Mouse (Mus musculus): ENCODE measurements around the gene Ttc39a. TPM values are rescaled to one million over a fixed set of nuclear protein-coding genes. Genes with fewer than 3 reads are reported as not detected.

The Ttc39a gene
- total RNA-seq, 2 experiments from 2014 or later = 10.8 to 17.4 TPM

Other genes starting within 250 kb of the Ttc39a start
- 54.8 and 76.5 TPM in 2 replicates for gene Osbpl9, start 204.4 kb upstream of the Ttc39a start, total RNA-seq (2015; ENCODE audit: low replicate concordance)
- 33.3 and 46.8 TPM in 2 replicates for gene Osbpl9, start 204.4 kb upstream of the Ttc39a start, total RNA-seq (2017; ENCODE audit: low replicate concordance)
- gene Calr4, start 172.1 kb upstream of the Ttc39a start, total RNA-seq (2015; ENCODE audit: low replicate concordance) = not detected in 2 replicates
- gene Calr4, start 172.1 kb upstream of the Ttc39a start, total RNA-seq (2017; ENCODE audit: low replicate concordance) = not detected in 2 replicates
- 62.3 and 67.7 TPM in 2 replicates for gene Eps15, start 126.4 kb upstream of the Ttc39a start, total RNA-seq (2015; ENCODE audit: low replicate concordance)
- gene Eps15, start 126.4 kb upstream of the Ttc39a start, total RNA-seq (2017; ENCODE audit: low replicate concordance) = 53.4 and 81.4 TPM in 2 replicates
- 174 and 177 TPM in 2 replicates for gene Rnf11, start 78.1 kb downstream of the Ttc39a start, total RNA-seq (2015; ENCODE audit: low replicate concordance)
- 241 and 315 TPM in 2 replicates for gene Rnf11, start 78.1 kb downstream of the Ttc39a start, total RNA-seq (2017; ENCODE audit: low replicate concordance)
- not detected in 2 replicates for gene 4930522H14Rik, start 124.7 kb downstream of the Ttc39a start, total RNA-seq (2015; ENCODE audit: low replicate concordance)
- not detected in 2 replicates for gene 4930522H14Rik, start 124.7 kb downstream of the Ttc39a start, total RNA-seq (2017; ENCODE audit: low replicate concordance)